Mouse (Mus musculus) erythroid progenitor cell, adult 5-6 weeks (primary cell): ENCODE measurements around the gene Gm32687. TPM values are rescaled to one million over a fixed set of nuclear protein-coding genes. Genes with fewer than 3 reads are reported as not detected.
"Not testable (repeated sequence)": the region's sequence is repeated elsewhere in the genome, so short reads cannot be mapped to it uniquely, and the experiment has no call there.

Experiments used
- ATAC-seq: replicated peaks from 2 replicates; pipeline ENCODE4 v1.8.0; 2016; ENCODE audit warnings: moderate number of reproducible peaks, mild to moderate bottlenecking, moderate TSS enrichment, inconsistent platforms; ENCODE audit not compliant: poor library complexity, low FRiP score, severe bottlenecking
- total RNA-seq, 2 experiments: library from RNA; stranded (forward) in 1 of 2; stranded (reverse) in 1 of 2; fragments of 150-400 nt in 1 of 2; fragments of 186-747, 209-891 nt in 1 of 2; gene quantifications; 2 replicates each; pipeline versions ENCODE4 v1.2.3 to v1.2.4; 2015 to 2017; ENCODE audit warnings: low replicate concordance in 2 of 2

Gene Gm32687
- total RNA-seq (2015; ENCODE audit: low replicate concordance) (7.9 TPM in 1 of 2 replicates, not detected in the other), total RNA-seq (2017; ENCODE audit: low replicate concordance) (2.2 TPM in 1 of 2 replicates, not detected in the other)

- peak; percentile 97 for ATAC-seq
Observed at GRCm38 (mm10) chr10:81863409-81864407, at the start of gene Gm32687. Gene Gm32687, plus strand, starts transcription at chr10:81863934.

GRCm38 (mm10) chr10:81846219-81846618 is 17.5 kb upstream of the Gm32687 start:
- not testable (repeated sequence) for ATAC-seq

GRCm38 (mm10) chr10:81929842-81930743 is 66.4 kb downstream of the Gm32687 start, which contains the start of gene Zfp781:
Gene Zfp781, minus strand, starts transcription at chr10:81930480.
- not testable (repeated sequence) for ATAC-seq

Other genes with a start within 250 kb of the Gm32687 start
- 5.4 and 7.2 TPM in 2 replicates for gene Sirt6, start 236.1 kb upstream of the Gm32687 start, total RNA-seq (2015; ENCODE audit: low replicate concordance)
- gene Sirt6, start 236.1 kb upstream of the Gm32687 start, total RNA-seq (2017; ENCODE audit: low replicate concordance), result 0.23 and 1.3 TPM in 2 replicates
- not detected in 2 replicates for gene Ankrd24, start 235.4 kb upstream of the Gm32687 start, total RNA-seq (2015; ENCODE audit: low replicate concordance)
- gene Ankrd24, start 235.4 kb upstream of the Gm32687 start, total RNA-seq (2017; ENCODE audit: low replicate concordance), result not detected in 2 replicates
- gene Gm10778, start 214.9 kb upstream of the Gm32687 start, total RNA-seq (2015; ENCODE audit: low replicate concordance), result not detected in 2 replicates
- gene Gm10778, start 214.9 kb upstream of the Gm32687 start, total RNA-seq (2017; ENCODE audit: low replicate concordance), result 3.0 TPM in 1 of 2 replicates, not detected in the other
- 4.3 and 7.5 TPM in 2 replicates for gene Zfp433, start 159.1 kb upstream of the Gm32687 start, total RNA-seq (2015; ENCODE audit: low replicate concordance)
- 11.2 and 12.0 TPM in 2 replicates for gene Zfp433, start 159.1 kb upstream of the Gm32687 start, total RNA-seq (2017; ENCODE audit: low replicate concordance)
- not detected in 2 replicates for gene Gm3055, start 92.8 kb upstream of the Gm32687 start, total RNA-seq (2015; ENCODE audit: low replicate concordance)
- gene Gm3055, start 92.8 kb upstream of the Gm32687 start, total RNA-seq (2017; ENCODE audit: low replicate concordance), result 0.76 TPM in 1 of 2 replicates, not detected in the other
- gene Gm4767, start 51.7 kb upstream of the Gm32687 start, total RNA-seq (2015; ENCODE audit: low replicate concordance), result 0.42 and 2.2 TPM in 2 replicates
- 0.08 TPM in 1 of 2 replicates, not detected in the other for gene Gm4767, start 51.7 kb upstream of the Gm32687 start, total RNA-seq (2017; ENCODE audit: low replicate concordance)
- 4.7 TPM in 1 of 2 replicates, not detected in the other for gene Zfp781, start 66.5 kb downstream of the Gm32687 start, total RNA-seq (2015; ENCODE audit: low replicate concordance)
- gene Zfp781, start 66.5 kb downstream of the Gm32687 start, total RNA-seq (2017; ENCODE audit: low replicate concordance), result 0.76 TPM in 1 of 2 replicates, not detected in the other
- 11.3 TPM in 1 of 2 replicates, not detected in the other for gene Zfp873, start 184.2 kb downstream of the Gm32687 start, total RNA-seq (2015; ENCODE audit: low replicate concordance)
- gene Zfp873, start 184.2 kb downstream of the Gm32687 start, total RNA-seq (2017; ENCODE audit: low replicate concordance), result 1.6 and 1.8 TPM in 2 replicates
- 1.8 TPM in 1 of 2 replicates, not detected in the other for gene BC024063, start 219.4 kb downstream of the Gm32687 start, total RNA-seq (2015; ENCODE audit: low replicate concordance)
- gene BC024063, start 219.4 kb downstream of the Gm32687 start, total RNA-seq (2017; ENCODE audit: low replicate concordance), result 0.77 TPM in 1 of 2 replicates, not detected in the other